Mouse (Mus musculus): Measurements from ENCODE around the gene Ahcyl2.

DNA sequence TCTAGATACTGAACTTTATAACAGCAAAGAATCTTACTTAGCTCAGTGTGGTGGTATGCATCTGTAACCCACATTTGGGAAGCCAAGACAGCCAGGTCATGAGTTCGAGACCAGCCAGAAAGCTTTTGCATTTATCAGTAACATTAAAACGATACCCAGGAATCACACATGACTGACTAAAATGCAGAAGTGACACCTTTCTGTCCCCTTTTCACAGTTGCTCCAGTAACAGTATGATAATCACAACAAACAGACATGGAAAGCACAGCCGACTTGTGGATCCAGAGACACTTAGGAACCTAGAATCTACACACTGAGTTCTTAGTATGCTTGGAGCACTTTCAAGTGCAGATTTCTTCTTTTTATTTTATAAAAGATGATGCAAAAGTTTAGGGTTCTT lies 113.0 kb downstream of the Ahcyl2 start:
- TF ChIP-seq CTCF (IDR thresholded peaks at IDR 0.05; ENCODE audit: low read depth) (no peak), EP300 (optimal IDR thresholded peaks at IDR 0.05) (no peak)

Data from stomach, postnatal 0 days (tissue).